Mouse (Mus musculus) hindbrain, embryonic 16.5 days (tissue): ENCODE results near the gene Plekhb1. TPM values are rescaled to one million over a fixed set of nuclear protein-coding genes. Genes with fewer than 3 reads are reported as not detected.
A peak's percentile ranks its signal among the peaks of the same experiment; 100 is the strongest.

ENCODE experiments used
- ATAC-seq: fragments of 200-750 bp; cut with Nextera tagmentation; 2 replicates; pipeline ENCODE4 v1.8.0; 2017; ENCODE audit warnings: moderate TSS enrichment, moderate library complexity
- H3K27ac ChIP-seq: fragments of 300-500 bp; sonication (generic); 2 replicates; pipeline ENCODE4 v1.5.1; 2014; ENCODE audit warnings: low read depth, mild to moderate bottlenecking, control low read depth, low read length, moderate library complexity
- H3K27me3 ChIP-seq: fragments of 300-500 bp; sonication (generic); replicated peaks from 2 replicates; pipeline ENCODE4 v1.6.1; 2014; ENCODE audit warnings: low read length; ENCODE audit not compliant: control insufficient read depth, insufficient read depth
- H3K36me3 ChIP-seq: fragments of 300-500 bp; sonication (generic); 2 replicates; pipeline ENCODE4 v1.6.1; 2014; ENCODE audit warnings: mild to moderate bottlenecking, low read length, moderate library complexity, mixed read lengths; ENCODE audit not compliant: control insufficient read depth, insufficient read depth
- H3K4me1 ChIP-seq: fragments of 300-500 bp; sonication (generic); 2 replicates; pipeline ENCODE4 v1.6.1; 2014; ENCODE audit warnings: low read depth, low read length; ENCODE audit not compliant: control insufficient read depth, insufficient read depth
- H3K4me2 ChIP-seq: fragments of 300-500 bp; sonication (generic); 2 replicates; pipeline ENCODE4 v1.6.1; 2014; ENCODE audit warnings: mild to moderate bottlenecking, low read length, control low read depth, moderate library complexity
- H3K4me3 ChIP-seq: fragments of 300-500 bp; sonication (generic); 2 replicates; pipeline ENCODE4 v1.5.1; 2014; ENCODE audit warnings: mild to moderate bottlenecking, low read length, control low read depth, moderate library complexity
- H3K9ac ChIP-seq: fragments of 300-500 bp; sonication (generic); 2 replicates; pipeline ENCODE4 v1.6.1; 2014; ENCODE audit warnings: low read depth, mild to moderate bottlenecking, control low read depth, low read length, moderate library complexity
- H3K9me3 ChIP-seq: fragments of 300-500 bp; sonication (generic); 2 replicates; pipeline ENCODE4 v1.6.1; 2014; ENCODE audit warnings: mild to moderate bottlenecking, low read length, moderate library complexity; ENCODE audit not compliant: control insufficient read depth
- WGBS: fragments of 180-500 bp; shearing (Covaris S2); extraction: QIAGEN DNeasy Blood & Tissue Kit; methylation state at CpG from one replicate; pipeline ENCODE4 v1.1.7; 2014; 5-methylcytosine and 5-hydroxymethylcytosine counted together
- polyA plus RNA-seq: library from polyadenylated mRNA; unstranded; fragments of >200 nt; fragmentation: Nextera tagmentation; extraction: Ambion mirVana; gene quantifications from 2 replicates; pipeline ENCODE4 v1.2.1, GENCODE M21; 2015

The Plekhb1 gene
- polyA plus RNA-seq, 1 experiment from 2014 or later, result 28.9 TPM

- peak; percentile 93 for ATAC-seq
- Histone ChIP-seq H3K27ac (peak overlapping the region; percentile 2; the same call in 1 of the 2 replicates), H3K9me3 (no peaks in the 10 kb centered on the region), H3K36me3 (no peaks in the 10 kb centered on the region), H3K4me3 (peak overlapping the region; percentile 18), H3K4me1 (peaks cover 10% of the 10 kb centered on the region), H3K9ac (peak overlapping the region; percentile 51; the same call in 1 of the 2 replicates), H3K27me3 (no peaks in the 10 kb centered on the region), H3K4me2 (peak overlapping the region; percentile 52)
- 1% methylated on average over 13 of the region's 13 CpGs for WGBS
Measured at GRCm38 (mm10) chr7:100663190-100663589, 976 bp upstream of the Plekhb1 start.

- Histone ChIP-seq H3K27ac (no peak overlapping the region), H3K4me3 (no peak overlapping the region), H3K4me1 (peaks cover 10% of the 10 kb centered on the region), H3K36me3 (no peaks in the 10 kb centered on the region), H3K27me3 (no peaks in the 10 kb centered on the region), H3K9me3 (no peaks in the 10 kb centered on the region), H3K9ac (no peak overlapping the region), H3K4me2 (no peak overlapping the region)
- WGBS, result 90% methylated on average over 7 of the region's 7 CpGs
- no peak for ATAC-seq
Measured at GRCm38 (mm10) chr7:100661264-100661663, 950 bp downstream of the Plekhb1 start.

- Histone ChIP-seq H3K36me3 (no peaks in the 10 kb centered on the region), H3K27ac (no peak overlapping the region), H3K27me3 (no peaks in the 10 kb centered on the region), H3K4me1 (peaks cover 3% of the 10 kb centered on the region), H3K4me2 (peak overlapping the region; percentile 41), H3K9me3 (no peaks in the 10 kb centered on the region), H3K9ac (no peak overlapping the region), H3K4me3 (0 out of 2 replicates have a peak overlapping the region, but pooled peaks have one; percentile 21)
- ATAC-seq, result peak; percentile 35; the same call in 1 of the 2 replicates
- 36% methylated on average over 18 of the region's 18 CpGs for WGBS
Measured at GRCm38 (mm10) chr7:100658093-100658578, 4.1 kb downstream of the Plekhb1 start.

- H3K4me1 ChIP-seq, result no peaks in the 10 kb centered on the region
- WGBS, result 44% methylated on average over 5 of the region's 5 CpGs
- H3K36me3 ChIP-seq, result no peaks in the 10 kb centered on the region
- ATAC-seq, result peak; percentile 41; the same call in 1 of the 2 replicates
- H3K4me2 ChIP-seq, result no peak overlapping the region
- H3K27ac ChIP-seq, result no peak overlapping the region
- H3K9ac ChIP-seq, result no peak overlapping the region
- no peaks in the 10 kb centered on the region for H3K27me3 ChIP-seq
- no peak overlapping the region for H3K4me3 ChIP-seq
- no peaks in the 10 kb centered on the region for H3K9me3 ChIP-seq
Measured at GRCm38 (mm10) chr7:100656739-100657138, 5.5 kb downstream of the Plekhb1 start.

GRCm38 (mm10) chr7:100654441-100654840 lies 7.8 kb downstream of the Plekhb1 start:
- Histone ChIP-seq H3K9ac (no peak overlapping the region), H3K4me2 (no peak overlapping the region), H3K27me3 (no peaks in the 10 kb centered on the region), H3K36me3 (no peaks in the 10 kb centered on the region), H3K4me3 (no peak overlapping the region), H3K4me1 (no peaks in the 10 kb centered on the region), H3K27ac (peak overlapping the region; percentile 65; the same call in 1 of the 2 replicates), H3K9me3 (no peaks in the 10 kb centered on the region)
- WGBS, result 79% methylated on average over 8 of the region's 8 CpGs
- ATAC-seq, result no peak

- Histone ChIP-seq H3K36me3 (peaks cover 3% of the 10 kb centered on the region; the same call in 1 of the 2 replicates), H3K4me3 (no peak overlapping the region), H3K4me2 (no peak overlapping the region), H3K4me1 (no peaks in the 10 kb centered on the region), H3K27me3 (no peaks in the 10 kb centered on the region), H3K9me3 (no peaks in the 10 kb centered on the region), H3K27ac (peak overlapping the region; percentile 65; the same call in 1 of the 2 replicates), H3K9ac (no peak overlapping the region)
- WGBS, result 58% methylated on average over 9 of the region's 9 CpGs
- ATAC-seq, result peak; percentile 87
Measured at GRCm38 (mm10) chr7:100653480-100654266, 8.5 kb downstream of the Plekhb1 start.

- Histone ChIP-seq H3K27me3 (no peaks in the 10 kb centered on the region), H3K4me2 (no peak overlapping the region), H3K4me3 (no peak overlapping the region), H3K9ac (no peak overlapping the region), H3K27ac (no peak overlapping the region), H3K36me3 (peaks cover 5% of the 10 kb centered on the region; the same call in 1 of the 2 replicates), H3K4me1 (no peaks in the 10 kb centered on the region), H3K9me3 (no peaks in the 10 kb centered on the region)
- ATAC-seq, result no peak
- 76% methylated on average over 4 of the region's 4 CpGs for WGBS
Measured at GRCm38 (mm10) chr7:100651011-100651410, 11.2 kb downstream of the Plekhb1 start.

GRCm38 (mm10) chr7:100650421-100650820 lies 11.8 kb downstream of the Plekhb1 start:
- ATAC-seq, result no peak
- no peak overlapping the region for H3K27ac ChIP-seq
- no peaks in the 10 kb centered on the region for H3K27me3 ChIP-seq
- H3K36me3 ChIP-seq, result peaks cover 5% of the 10 kb centered on the region; the same call in 1 of the 2 replicates
- H3K9ac ChIP-seq, result no peak overlapping the region
- WGBS, result 84% methylated on average over 6 of the region's 6 CpGs
- no peaks in the 10 kb centered on the region for H3K9me3 ChIP-seq
- H3K4me1 ChIP-seq, result no peaks in the 10 kb centered on the region
- no peak overlapping the region for H3K4me2 ChIP-seq
- H3K4me3 ChIP-seq, result no peak overlapping the region

- no peak overlapping the region for H3K4me2 ChIP-seq
- H3K27me3 ChIP-seq, result no peaks in the 10 kb centered on the region
- H3K9ac ChIP-seq, result no peak overlapping the region
- no peak overlapping the region for H3K27ac ChIP-seq
- H3K36me3 ChIP-seq, result peaks cover 5% of the 10 kb centered on the region; the same call in 1 of the 2 replicates
- 78% methylated on average over 8 of the region's 8 CpGs for WGBS
- no peaks in the 10 kb centered on the region for H3K4me1 ChIP-seq
- no peak overlapping the region for H3K4me3 ChIP-seq
- H3K9me3 ChIP-seq, result no peaks in the 10 kb centered on the region
- no peak for ATAC-seq
Measured at GRCm38 (mm10) chr7:100649826-100650225, 12.4 kb downstream of the Plekhb1 start.
